Mouse (Mus musculus) v-Abl transformed pro-B cells (cell line): ENCODE measurements around the gene Mindy1.

Experiments used
- in situ Hi-C, 2 experiments: fragments of 400-800 bp; cut with MboI; formaldehyde crosslinking; loops; one replicate each; pipeline ENCODE4 v1.15.1; 2025; ENCODE audit not compliant: unreplicated experiment in 2 of 2

Mindy1 gene

DNA sequence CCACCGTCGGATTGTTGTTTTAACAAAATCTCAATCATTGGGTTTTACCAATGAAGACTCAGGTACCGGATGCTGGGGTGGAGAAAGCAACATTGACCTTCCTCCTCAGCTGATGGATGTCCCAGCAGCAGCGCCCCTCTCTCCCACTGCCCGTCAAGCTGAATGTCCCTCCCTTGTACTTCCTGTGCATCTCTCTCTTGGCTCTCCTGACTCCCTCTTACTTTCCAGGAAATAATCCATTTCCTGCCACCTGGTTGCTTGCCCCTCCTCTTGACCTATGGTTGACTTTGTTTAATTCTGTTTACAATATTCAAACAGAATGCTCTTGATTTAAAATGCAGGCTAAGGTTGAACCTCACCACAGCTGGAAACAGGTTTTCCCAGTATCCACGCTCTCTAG, 9.0 kb downstream of the Mindy1 start:
- in situ Hi-C loops = no loop called here

DNA sequence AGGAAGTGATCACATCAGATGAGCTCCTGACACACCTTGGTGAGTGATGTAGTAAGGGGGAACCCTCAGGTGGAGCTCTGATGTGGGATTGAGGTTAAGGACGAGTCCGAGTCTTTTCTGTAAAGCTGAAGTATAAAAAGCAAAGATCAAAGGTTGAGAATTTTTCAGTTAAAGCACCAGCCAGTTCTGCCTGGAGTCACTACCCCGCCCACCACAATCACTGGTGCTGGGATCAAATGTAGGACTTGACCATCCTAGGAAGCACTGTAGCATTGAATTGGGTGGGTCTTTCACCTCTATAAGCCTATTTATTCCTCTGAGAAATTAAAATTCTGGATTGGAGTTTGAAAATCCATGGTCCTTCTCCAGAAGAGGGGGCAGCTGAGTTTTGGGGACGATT, 9.9 kb downstream of the Mindy1 start:
- in situ Hi-C loops = no loop called here

DNA sequence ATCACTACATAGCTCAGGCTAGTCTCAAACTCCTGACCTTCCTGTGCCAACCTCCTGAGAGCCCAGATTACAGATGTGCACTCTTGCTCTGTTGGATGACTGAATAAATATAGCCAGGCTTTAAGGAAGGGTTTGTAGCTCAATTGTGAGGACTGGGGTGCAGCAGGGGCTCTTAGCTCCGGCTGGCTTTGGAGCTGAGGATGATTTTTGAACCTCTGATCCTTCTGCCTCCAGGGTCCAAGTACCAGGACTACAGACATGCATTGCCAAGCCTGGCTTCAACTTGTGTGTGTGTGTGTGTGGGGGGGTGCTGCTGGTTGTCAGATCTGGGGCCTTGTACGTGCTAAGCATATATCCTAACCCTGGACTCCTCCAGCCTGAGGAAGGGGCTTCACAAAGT, 11.8 kb downstream of the Mindy1 start:
- in situ Hi-C loops = no loop called here

DNA sequence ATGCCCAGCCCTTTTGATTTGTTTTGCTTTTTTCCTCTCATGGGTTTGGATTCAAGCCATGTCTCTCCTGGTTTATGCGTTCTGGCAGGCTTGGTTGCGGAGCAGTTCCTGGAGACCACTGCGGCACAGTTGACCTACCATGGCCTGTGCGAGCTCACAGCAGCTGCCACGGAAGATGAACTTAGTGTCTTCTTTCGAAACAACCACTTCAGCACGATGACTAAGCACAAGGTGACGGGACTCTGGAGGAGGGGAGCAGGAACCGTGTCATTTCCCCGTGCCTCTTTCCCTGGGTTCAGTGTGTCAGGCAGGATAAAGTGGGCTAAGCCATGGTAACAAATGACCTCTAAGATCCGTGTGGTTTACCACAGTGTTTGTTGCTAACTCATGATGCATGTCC, 12.4 kb downstream of the Mindy1 start:
- in situ Hi-C loops = no loop called here

DNA sequence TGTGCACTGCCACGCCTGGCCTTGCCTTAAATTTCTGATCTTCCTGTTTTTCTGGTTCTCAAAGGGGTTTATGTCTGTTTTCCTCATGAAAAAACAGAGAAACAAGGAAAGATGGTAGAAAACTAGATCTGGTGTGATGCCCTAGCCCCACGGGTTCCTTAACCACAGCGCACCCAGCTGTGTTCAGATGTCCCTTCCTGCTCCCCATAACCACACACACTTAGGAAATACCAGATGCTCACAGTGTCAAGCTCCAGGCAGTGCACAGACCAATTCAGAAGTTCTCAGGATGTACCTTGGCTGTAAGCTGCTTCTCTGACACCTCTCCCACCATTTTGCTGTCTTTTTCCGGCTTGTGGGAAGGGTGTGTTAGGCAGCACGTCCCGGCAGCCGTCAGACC, 13.2 kb downstream of the Mindy1 start:
- in situ Hi-C loops = no loop called here

DNA sequence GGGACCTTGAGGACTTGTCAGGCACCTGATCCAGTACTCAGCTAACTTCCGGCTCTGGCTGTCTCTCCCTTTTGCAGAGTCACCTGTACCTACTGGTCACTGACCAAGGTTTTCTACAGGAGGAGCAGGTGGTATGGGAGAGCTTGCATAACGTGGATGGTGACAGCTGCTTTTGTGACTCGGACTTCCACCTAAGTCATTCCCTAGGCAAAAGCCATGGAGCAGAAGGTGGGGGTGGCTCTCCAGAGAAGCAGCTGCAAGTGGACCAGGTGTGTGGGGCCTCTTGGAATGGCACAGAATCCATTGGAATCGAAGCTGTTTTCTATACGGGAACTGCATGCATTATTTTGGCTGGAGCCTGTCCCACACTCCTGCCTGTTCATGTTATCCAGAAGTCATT, 13.6 kb downstream of the Mindy1 start:
- in situ Hi-C loops = no loop called here

DNA sequence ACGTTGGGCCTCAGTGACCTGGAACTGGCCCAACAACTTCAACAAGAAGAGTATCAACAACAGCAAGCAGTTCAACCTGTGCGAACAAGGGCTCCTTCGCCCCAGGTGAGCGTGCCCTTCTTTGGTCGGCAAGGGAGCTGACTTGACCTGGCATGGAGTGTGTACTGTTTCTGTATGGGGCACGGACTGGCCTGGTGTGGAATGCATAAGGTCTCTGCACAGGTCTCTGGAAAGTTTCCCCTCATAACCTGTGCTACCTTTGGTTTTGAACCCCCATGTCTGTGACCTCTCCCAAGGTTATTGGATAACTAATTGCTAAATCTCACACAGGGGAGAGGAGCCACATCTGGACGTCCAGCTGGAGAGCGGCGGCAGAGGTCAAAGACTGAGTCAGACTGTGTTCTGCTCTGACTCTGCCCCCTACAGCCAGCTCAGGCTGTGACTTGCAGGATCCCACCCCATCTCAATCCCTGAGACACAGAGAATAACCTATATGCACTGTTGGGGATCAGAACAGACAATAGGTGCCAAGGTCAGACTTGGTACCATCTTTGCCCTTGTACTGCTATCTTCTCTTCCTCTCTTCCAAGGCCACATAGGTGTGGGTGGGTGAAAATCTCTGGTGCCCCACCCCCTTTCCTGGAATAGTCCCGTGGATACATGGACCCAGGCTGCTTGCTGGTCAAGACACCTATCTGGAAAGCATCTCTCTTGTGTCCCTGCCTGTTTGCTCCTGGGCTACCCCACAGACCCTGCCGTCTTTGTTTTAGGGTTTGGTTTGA, 14.4 kb downstream of the Mindy1 start:
- in situ Hi-C loops = no loop called here

DNA sequence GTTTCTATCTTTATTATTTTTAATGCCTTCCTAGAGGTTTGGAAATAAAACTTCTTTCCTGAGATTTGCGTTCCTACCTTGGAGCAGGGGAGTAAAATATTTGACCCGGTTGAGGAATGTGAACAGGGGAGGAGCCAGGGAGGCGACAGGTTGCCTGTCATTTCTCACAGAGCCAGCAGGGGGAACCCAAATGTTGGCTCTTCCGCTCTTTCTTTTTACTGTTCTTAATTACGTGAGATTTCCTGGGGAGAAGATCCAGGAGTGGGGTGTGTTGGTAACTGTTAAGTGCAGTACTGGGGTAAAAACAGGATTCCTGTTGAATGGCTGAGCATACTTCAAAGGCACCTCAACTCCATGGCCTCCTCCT, 14.9 kb downstream of the Mindy1 start:
- in situ Hi-C loops = no loop called here

DNA sequence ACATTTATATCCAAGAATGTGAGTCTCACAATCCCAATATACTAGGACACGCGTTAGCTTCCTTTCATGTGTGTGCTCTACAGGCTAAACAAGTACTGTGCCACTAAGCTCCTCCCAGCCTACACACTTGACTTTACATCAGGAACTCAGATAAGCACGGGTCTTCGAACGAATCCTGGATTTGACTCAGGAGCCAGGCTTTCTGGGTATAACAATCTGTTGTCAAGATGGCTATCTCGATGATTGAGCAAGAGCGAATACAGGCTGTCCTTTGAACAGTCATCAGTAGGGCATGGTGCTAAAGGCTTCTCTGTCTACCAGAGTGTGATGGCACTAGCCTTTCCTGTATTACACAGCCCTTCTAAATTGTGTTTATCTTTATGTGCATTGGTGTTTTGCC, 16.9 kb downstream of the Mindy1 start:
- in situ Hi-C loops = no loop called here

DNA sequence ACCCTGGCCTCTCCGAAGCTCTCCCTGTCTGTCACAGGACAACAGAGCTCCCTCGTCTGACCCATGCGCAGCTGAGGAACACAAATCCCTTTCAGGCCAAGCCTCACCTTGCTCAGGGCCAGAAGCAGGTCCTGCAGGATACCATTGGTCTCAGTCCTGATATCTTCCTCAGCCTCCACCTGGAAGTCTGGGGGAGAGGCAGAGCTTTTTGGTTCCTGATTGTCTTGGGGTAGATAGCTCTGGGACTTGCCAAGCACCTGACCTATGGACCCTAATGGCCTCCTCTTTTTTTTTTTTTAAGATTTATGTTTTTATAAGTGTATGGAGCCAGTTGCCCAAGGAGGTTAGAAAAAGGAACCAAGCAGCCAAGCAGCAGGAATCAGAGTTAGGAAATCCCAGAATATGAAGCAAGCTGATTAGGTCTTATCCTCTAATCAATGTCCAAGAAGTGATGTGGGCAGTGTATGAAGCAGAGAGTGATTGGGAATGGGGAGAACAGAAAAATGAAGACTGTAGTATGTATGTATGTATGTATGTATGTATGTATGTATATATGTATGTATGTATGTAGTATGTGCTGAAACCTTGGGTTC, 20.2 kb downstream of the Mindy1 start:
- in situ Hi-C loops = no loop called here

DNA sequence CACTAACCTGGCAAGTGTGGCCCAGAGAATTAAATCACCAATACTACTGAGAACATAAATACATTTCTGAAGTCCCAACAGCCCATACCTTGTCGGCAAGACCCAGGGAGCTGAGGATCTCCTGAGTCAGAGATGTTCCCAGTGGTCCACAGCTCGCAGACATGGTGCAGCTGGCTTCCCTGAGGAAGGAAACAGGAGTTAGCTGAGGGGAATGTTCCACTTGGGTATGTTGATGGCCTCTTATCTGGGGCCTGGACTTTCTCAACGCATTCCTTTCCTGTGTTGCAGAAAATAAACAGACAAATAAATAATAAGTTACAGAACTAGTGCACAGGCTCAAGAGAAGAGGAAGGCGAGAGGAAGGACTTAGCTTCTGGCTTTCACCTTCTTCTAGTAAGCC, 25.1 kb downstream of the Mindy1 start:
- in situ Hi-C loops = no loop called here

DNA sequence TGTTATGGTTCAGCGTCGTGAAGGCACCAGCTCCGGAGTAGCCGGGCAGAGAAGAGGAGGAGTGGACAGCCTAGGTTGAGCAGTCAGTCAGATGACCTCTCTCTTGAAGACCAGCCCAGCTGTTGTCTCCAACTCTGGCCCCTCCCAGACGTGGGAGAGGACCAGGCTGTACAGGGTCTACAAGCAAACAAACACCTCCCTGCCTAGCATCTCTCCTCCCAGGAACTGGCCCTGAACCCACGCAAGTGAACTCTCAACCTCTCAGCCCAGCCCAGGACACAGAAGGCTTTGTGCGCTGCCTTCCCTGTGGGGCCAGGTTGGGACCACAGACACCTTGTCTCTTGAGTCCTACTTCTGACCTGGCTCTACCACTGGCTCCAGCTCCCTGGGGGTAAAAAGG, 26.0 kb downstream of the Mindy1 start, which contains the start of gene Anxa9:
Anxa9 (minus strand) TSS at position 77 of the 400 bp plus-strand sequence.
- in situ Hi-C loops = no loop called here

DNA sequence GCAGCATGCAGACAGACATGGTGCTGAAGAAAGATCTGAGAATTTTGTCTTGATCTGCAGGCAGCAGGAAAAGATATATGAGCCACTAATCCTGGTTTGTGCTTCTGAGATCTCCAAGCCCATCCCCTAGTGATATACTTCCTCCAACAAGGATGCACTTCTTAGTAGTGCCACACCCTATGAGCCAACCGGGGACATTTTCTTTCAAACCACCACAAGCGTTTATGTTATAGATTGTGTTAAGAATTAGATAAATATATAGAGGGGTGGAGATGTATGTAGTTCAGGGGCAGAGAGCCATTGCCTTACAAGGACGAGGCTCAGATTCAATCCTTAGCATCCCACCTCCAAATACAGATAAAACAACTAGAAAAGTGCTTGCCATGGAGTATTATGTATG, 29.4 kb downstream of the Mindy1 start:
- in situ Hi-C loops = no loop called here

DNA sequence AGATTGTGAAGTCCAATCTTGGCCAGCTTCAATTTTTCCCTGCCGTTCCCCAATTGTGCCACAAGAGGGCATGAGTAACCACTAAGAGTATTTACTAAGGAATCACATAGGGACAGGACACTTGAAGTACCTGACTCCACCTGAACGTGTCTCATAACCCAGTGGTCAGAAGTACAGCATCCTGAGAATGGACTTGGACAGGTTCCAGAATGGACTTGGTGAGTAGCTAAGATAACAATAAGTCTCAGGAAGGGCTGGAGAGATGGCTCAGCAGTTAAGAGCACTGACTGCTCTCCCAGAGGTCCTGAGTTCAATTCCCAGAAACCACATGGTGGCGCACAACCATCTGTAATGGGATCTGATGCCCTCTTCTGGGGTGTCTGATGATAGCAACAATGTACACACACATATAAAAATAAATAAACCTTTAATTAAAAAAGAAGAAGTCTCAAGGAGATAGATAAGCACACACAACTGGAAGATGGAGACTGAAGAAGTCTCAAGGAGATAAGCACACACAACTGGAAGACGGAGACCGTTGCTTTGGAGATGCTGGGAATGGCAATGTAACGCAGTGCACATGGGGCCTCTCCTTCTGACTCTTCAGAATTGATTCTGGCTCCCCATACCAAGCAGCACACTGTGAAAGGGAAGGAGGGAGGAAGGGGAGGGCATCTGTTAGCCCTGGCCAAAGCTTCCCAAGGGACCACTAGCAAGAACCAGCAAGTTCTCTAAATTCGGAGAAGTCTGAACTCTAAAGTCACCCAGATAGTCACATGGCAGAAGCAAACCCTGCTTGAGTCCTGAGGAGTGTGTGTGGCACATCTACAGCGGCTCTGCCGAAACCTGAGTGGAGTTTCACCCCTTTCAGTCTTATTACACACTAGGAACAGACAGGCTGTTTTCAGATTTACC, 30.1 kb downstream of the Mindy1 start:
- in situ Hi-C loops = no loop called here

DNA sequence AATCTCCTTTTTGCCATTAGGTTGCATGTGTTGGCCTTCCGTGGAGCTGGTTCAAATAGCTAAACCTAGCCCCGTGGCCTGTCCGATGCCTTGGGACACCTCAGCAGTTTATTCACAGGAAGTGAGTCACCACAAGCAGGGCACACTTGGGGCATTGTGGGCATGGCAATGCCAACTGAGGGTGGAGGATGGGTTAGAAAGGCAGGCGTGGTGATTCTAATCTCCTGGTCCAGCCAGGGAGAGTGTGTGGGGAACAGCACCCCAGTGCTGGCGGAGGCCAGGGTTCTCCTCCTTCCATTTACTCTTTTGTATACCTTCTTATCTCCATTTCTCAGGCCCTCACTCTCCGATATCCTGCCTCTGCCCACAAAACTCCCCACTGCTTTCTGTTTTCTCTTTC, 31.5 kb downstream of the Mindy1 start:
- in situ Hi-C loops = no loop called here

DNA sequence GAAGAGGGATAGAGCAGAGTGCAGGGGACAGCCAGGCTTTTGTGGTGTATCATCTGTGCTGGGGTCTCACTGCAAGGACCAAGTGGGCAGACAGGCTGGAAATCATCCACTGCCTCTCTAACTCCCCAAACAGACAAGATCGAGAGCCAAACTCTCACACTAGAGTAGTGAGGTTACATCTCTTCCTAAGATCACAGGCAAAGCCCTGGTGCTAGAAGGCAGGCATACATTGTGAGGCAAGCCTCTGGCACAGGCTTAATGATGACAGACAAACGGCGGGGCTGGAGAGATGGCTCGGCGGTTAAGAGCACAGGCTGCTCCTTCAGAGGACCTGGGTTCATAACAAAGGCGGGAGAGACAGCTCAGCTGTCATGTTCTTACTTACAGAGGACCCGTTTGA, 32.3 kb downstream of the Mindy1 start:
- in situ Hi-C loops = no loop called here

DNA sequence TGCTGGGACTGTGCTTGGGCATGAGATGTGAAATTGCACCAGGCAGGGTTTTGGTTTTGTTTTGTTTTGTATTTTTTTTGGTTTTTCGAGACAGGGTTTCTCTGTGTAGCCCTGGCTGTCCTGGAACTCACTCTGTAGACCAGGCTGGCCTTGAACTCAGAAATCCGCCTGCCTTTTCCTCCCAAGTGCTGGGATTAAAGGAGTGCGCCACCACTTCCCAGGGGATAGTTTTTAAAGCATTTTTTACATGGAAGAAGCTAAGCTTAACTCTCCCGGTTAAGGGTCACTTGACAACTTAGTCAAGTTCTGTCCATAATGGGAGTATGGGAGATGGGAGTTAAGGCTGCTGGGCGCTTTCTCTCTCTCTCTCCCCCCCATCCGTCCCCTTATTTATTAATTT, 32.9 kb downstream of the Mindy1 start:
- in situ Hi-C loops = no loop called here

DNA sequence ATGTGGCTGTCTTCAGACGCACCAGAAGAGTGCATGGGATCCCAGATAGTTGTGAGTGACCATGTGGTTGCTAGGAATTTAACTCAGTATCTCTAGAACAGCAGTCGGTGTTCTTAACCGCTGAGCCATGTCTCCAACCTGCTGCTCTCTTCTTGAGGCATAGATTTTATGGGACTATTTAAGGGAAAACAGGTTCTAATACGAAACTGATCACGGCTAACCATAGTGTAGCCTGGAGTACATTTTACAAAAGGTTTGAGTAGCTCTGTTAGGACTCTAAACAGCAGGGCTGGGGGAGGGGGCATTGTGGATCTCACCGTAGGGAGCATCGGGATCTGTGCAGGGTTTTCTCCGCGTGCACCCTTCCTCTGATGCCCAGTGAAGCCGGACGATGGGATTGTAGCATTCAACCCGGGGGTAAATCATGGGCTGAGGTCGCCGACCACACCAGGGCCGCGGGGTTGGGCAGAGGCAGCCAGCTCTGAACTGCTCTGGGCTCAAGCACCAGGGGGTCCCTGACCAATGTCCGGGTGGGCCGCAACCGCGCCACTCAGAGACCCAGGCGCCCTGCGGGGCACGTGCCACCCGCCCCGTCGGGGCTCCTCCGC, 33.4 kb downstream of the Mindy1 start, which contains the start of gene Cers2:
Cers2 (plus strand) TSS at position 306 of the 608 bp plus-strand sequence.
- in situ Hi-C loops = no loop called here

DNA sequence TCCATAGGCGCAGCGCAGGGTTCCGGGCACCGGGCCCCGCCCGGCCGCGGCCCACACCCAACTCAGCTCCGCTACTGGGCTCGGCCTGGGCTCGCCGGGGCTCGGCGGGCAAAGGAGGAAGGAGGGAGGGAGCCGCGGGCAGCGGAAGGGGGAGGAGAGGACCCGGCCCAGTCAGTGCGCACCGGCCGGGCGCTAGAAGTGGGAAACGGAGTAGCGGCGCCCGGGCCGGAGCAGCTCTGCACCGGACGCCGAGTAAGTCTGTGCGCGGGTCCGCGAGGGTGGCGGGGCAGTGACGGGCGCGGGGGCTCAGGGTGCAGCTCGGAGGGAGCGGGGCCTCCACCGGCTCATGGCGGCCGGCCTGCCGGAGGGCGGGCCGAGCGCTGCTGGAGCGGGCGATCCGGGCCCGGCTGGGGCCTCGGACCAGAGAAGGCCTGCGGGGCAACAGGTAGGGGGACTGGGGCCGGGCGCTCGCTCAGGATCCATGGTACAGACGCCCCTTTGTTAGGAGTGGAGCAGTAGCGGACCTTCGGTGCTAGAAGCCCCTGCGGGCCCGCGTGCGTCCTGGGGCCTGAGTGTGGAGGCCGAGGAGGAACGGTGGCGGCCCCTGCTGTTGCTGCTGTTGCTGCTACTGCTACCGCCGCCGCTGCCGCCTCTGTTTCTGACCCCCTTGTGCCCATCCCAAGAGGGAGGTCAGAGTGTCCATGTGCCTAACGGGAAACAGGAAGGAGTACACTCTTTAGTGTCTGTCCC, 34.1 kb downstream of the Mindy1 start:
- in situ Hi-C loops = no loop called here

DNA sequence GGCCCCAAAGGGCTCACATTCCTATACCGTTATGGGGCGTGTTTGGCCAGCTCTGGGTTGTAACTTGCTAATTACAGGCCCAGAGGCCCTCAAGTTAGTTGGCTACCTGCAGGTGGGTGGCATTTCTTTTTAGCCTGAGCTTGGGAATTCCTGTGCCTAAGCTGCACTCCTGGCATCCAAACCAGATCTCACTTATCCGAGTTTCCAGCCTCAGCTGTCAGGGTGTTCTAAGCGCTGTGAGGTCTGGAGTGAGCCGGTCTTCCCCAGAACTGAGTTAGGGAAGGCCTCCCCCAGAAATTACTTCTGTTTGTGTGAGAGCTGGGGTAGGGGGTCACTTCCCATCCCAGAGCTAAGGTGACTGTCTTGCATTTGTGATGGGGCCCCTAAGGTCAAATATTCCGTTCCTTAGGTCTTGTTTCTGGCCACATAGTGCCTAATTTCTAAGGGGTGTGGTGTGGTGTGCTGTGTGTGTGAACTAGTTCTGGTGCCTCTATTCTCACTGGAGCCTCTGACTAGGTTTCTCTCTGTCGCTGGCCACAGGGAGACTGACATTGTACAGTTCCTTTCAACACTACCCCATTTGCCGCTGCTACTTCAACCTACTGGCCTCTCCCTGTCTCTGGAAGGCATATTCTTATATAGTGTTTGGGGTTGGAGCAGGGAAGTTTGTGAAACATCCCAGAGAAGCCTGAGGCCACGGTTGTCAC, 34.9 kb downstream of the Mindy1 start:
- in situ Hi-C loops = no loop called here
